Mouse (Mus musculus) fat pad, adult 2 months (tissue): ENCODE measurements at regions not wholly inside any gene's neighbourhood (a gene's known extent, or its start where the extent isn't known, plus 50 kb on each side); places are given as distances from the start of the nearest gene placed in this dataset.
"Not testable (repeated sequence)": the region's sequence is repeated elsewhere in the genome, so short reads cannot be mapped to it uniquely, and the experiment has no call there.

Source experiments
- DNase-seq: peaks from one replicate; pipeline ENCODE4 v3.0.0-alpha.2; 2011; ENCODE audit warnings: low read depth, low spot score; ENCODE audit errors: extremely low read depth

DNA sequence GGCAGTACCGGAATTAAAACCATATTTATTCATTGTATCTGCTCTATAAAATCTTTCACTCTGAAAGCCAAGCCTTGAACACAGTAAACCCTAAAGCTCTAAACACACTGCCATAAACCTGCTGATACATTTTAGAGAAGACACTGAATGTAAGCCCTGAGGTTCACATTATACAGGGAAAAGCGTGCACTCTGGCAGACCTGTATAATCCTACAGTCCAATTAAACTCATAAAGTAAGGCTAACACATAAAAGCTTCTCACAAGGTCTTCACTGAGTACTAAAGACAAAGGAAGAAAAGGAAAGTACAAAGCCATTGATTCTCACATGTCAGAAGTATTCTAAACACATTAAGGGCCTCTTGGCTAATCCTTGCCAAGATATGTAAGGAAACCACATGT, 302.8 kb downstream of the Cylc2 start:
- no peak for DNase-seq

DNA sequence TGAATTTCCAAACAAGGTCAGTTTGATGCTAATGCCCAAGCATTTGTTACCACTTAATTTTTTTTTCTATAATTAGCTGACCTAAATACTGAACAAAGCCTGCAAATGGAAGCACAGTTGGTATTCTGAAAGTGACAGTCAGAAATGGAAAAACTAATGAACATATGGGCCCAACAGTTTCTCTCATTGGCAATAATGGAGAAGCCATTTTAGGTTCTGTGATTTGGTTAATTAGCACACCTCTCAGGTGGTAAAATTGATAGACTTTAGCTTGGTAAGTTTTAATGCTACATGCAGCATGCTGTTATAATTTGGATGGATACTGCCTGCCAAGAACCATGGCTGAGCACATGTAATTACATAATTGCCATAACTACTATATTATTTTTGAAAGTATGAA, 303.3 kb downstream of the Cylc2 start:
- no peak for DNase-seq

DNA sequence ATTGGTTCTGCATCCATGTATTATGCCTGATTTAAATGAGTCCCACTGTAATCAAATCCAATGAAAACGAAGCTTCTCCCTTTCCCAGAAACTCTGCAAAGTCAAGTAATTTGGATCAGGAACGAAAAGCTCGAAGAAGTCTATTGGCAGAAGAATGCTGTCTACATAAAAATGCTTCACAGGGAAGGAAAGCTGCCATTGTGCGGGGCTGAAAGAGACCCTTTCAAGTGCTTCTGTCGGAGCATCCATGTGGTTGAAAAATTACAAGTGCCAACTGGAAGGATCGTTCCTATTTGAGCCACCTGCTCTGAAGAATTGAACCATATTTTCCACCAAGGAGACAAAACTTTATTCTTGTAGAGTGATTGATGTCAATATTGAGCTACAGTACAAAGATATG, 328.9 kb downstream of the Cylc2 start:
- no peak for DNase-seq

DNA sequence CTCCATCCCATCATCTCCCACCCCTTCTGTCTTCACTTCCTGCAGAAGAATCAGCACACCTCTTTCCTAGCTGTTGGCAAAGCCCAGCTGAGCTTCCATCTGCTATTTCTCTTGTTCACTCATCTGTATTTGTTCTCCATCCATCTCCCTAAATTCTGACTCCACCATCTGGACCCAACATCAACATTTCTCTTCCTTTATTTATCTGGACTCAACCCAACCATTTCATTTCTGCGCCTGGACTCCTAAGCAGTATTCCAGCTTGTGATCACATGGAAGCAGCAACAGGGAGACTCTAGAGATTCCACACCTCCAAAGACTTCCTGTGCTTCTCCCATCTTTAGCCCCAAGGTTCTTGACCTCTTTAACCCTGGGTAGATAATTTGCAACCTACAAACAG, 343.2 kb downstream of the Cylc2 start:
- no peak for DNase-seq

DNA sequence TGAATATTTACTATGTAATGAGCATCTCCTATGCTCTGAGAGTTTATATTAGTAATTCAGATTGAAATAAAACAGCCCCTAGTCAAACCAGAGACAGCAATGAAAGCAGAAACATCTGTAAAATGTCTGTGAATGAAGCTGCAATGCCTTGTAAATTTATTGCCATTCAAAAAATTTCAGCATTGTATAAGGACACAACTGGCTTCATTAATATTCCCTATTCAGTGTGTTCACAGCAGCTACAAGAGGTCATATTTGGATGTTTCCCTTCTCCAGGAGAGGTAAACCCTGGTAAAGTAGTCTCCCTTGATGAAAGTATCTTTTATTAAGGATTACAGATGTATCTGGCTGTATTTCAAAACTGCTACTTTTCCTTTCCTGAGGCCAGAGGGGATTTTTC, 343.6 kb downstream of the Cylc2 start:
- no peak for DNase-seq

DNA sequence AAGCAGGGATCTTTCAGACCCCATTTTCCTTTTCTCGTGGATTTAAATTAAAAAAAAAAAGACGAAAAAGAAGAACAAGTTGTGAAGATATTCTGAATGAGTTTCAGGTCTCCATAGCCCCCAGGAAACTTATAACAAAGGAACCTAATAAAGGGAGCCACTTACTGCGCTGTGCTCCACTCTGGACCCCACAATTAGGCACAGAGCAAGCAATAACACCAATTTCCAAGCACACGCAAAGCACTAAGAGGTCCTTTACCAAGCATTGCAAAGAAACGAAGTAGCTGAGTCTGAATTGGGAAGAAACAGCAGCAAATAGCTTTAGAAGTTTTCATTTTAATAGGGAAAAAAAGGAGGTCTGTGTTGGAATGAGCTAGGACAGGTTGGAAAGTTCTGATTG, 345.9 kb downstream of the Cylc2 start:
- no peak for DNase-seq

DNA sequence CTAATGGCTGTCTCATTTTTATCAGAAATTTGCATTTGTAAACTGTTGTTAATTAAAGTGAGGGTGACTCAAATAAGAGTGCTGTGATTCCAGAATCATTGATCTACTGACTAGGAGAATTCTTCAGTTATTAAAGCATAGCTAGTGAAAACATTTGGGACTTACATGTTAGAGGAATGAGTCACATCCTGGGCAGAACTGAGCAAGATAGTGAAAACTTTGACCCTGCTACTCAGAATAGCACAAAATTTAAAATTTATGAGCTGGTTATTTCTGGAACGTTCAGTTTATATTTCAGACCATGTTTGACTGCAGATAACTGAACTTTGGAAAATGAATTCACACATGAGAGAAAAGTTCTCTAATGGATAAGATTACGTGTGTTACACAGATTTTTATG, 360.0 kb downstream of the Cylc2 start:
- no peak for DNase-seq

DNA sequence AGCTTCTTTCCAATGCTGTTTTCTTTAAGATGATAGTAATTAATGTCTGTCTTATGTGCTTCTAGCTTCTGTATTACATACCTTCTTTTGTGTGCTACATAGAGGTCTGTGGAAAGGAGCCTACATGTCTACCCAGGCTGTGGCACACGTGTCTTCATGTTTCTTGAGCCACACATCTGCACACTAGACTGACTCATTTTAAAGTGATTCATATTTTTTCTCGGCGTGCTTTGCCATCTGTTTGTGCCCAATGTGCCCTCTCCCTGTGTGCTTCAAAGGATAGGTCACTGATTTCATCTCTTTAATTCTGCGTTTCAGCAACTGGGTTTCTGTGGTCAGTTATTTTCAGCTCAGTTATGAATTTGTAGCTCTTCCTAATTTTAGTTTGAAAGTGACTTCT, 377.6 kb downstream of the Cylc2 start:
- no peak for DNase-seq

DNA sequence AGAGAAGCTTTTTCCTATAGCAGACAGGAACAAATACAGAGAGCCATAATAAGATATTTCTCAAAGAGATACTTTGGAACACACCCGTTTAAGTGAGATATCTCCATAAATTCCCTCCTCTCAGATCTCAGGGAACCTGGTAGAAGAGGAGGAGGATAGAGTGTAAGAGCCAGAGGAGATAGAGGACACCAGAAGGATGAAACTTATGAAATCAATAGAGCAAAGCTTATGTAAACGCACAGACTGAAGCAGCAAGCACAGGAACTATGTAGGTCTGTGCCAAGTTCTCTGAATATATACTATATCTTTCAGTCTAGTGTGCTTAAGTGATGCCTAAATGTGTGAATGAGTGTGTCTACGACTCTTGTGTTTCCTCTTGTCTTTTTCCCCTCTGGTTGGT, 381.4 kb downstream of the Cylc2 start:
- DNase-seq = no peak

DNA sequence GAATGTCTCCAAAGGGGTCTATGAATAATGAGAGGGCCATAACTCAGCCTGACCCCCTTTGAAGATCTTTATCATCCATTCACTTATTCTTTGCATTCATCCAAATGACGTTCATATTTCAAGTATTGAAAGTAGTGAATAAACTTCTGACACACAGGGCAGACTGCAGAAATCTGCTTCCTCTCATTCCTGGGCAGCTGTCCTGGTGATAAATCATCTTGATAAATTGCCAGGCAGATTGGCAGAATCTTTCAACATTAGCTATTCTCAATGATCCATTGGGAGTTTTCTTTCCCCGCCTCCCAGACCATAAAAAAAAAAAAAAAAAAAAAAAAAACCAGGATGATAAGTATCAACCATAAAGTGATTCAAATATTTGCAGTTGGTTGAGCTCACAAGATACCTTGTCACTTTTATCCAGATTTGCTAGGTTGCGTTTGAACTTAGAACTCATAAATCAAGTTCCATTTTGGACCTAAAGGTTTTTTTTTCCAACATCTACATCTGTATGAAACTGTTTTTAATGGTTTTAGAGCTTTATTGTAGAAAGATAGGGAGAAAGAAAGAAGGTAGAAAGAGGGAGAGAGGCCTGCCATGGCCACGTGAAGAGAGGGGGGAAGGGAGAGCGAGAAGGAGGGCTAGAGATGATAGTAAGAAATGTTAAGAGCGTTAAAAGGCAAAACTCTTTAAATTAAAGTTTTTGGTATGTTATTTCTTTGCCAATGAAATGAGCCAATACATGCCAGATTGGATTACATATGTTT, 383.7 kb downstream of the Cylc2 start:
- DNase-seq = no peak

DNA sequence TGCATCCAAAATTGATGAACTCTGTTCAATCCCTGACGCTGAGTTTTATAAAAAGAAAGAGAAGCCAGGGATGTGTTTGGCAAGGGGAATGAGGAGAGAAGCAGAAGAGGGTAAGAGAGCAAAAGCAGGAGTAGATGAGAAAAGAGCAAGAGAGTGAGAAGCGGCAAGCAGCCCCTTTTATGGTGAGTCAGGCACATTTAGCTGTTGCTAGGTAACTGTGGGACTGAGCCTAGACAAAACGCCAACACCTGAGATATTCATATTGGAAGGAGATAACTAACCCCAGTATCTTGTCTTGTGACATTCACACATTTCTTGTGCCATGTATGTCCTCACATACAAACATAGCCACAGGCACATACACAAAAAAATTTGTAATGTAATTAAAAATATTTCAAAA, 410.8 kb downstream of the Cylc2 start:
- DNase-seq = no peak

DNA sequence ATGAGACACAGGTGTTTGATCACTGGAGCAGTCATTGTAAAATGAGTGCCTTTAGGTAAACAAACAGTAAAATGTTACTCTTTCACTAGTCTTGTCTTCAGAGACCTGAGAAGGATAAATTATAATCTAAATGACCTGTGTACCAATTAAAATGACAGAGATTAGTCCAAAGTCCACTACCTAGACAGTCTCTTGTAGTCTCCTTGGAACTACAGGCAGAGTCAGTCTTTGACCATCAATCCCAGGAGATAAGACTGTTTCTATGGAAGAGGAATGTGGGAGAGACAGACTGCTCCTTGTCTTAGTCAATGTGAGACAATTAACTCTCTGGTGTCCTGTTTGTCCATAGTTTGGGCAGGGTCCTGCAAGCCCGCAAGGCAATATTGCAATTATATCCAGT, 417.0 kb downstream of the Cylc2 start:
- no peak for DNase-seq

DNA sequence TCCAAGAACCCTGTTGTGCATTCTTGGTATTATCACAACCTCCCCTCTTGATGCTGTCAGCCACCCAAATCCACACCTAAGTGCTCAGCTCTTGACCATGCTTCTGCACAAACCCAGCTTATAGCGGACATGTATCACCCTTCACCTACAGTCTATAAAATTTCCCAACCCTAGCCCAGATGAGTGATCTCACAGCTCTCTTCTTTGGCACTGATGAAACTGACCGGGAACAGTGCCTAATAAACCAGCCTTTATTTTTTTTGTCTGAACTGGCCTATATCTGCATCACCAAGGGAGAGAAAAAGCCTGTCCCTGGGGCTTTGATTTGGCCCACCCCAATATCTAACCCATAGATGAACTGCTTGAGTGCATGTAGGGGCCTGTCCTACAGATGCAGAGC, 440.8 kb downstream of the Cylc2 start:
- DNase-seq = peak; percentile 73

DNA sequence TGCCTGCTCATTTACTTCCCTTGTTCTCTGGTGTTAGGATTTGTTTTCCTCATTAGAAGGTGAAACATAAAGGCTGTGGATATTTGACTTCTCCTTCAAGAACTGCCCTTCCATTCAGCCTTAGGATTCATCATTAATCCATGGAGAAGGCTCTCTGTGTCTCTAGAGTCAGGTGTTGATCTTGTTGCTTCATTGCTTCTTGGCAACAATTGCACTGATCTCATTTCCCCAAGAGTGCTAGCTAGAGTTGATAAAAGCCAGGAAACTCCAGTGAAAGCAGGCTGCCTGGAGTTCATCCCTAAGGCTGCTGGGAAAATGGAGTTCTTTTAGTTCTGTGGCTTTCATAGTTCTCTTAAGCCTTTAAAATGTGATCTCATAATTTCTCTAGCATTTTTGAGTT, 441.8 kb downstream of the Cylc2 start:
- peak; percentile 59 for DNase-seq

DNA sequence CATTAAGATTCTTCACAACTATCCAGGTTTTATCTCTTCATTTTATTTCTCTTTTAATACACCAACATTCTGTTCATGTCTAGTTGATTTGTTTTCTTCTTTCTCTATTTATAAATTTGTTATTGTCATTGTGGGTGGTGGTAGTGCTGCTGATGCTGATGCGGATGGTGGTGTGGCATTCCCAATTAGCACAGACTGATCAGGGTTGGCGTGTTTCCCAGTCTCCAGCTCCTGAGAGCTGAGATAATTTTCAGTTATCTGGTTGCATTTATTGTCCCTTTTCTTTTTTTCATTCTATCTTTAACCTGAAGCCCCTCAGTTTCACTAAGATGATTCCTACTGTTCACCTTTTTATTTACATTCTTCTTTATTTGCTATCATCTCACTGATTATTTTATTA, 455.0 kb downstream of the Cylc2 start:
- DNase-seq = no peak

DNA sequence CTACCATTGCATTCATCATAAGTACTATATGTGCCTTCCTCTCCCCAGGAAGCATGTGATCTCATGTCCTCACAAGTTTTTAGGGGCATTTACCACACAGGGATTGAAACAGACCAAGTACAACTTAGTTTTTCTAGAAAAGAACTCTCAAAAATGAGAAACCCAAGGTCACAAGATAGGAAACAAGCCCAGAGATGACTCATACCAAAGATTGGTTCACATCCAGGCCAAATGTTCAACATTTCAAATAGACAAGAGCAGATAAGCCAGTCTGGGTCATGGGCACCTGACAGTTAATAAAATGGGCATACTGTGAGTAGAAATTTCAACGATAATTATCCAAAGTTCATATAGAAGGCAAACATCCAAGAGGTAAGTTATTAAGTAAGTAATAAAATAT, 457.9 kb downstream of the Cylc2 start:
- DNase-seq = no peak

DNA sequence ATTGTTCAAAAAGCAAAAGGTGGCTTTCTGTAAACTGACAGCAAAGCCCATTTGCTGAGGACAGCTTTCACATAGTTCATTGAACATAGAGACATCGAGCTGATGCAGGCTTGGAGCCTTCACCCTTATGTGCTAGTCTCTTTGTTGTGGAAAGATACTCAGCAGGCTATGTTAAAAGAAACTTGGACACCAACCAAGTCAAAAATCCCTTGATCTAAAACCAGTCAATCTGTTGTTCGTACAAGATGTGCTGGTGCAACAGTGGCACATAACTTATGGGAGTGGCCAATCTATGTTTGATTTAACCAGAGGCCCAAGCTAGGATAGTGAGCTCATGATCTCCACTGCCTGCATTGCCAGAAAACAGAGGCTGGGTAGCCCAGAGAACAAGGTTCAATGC, 462.6 kb downstream of the Cylc2 start:
- no peak for DNase-seq

DNA sequence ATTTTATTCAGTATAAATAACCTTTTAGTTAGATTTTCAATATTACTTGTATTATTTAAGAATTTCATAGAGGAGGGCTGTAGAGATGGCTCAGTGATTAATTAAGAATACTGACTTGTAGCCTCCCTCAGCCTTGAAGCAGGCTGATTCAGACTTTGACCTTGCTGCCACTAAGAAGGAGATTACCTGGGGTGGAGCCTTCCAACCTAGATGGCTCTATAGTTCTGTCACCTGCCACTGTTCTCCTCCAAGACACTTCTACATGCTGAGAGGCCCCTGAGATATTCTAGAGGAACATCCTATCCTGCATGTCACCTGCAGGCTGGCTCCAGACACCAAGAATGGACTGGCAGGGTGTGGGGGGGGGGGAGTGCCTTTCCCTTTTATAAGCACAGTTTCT, 466.9 kb downstream of the Cylc2 start:
- DNase-seq = not testable (repeated sequence)

DNA sequence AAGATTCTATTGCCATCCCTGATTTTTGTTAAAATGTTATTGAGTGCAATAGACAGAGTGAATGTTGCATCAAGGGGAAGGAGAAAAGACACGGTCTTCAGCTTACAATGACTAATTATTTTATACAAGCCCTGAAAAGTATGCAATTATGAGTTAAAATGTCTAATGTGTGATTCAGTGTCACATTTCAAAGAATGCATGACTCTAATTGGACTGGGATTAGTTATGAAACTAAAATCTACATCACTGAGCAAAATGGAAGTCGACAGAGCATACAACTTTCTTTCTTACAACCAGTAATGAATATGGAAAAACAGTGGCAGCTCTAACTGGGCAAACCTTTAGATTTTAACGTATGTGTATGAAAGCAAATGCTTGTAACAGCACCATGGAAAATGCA, 470.2 kb downstream of the Cylc2 start:
- no peak for DNase-seq
